Mouse (Mus musculus): Measurements from ENCODE around the gene D130043K22Rik.

DNA sequence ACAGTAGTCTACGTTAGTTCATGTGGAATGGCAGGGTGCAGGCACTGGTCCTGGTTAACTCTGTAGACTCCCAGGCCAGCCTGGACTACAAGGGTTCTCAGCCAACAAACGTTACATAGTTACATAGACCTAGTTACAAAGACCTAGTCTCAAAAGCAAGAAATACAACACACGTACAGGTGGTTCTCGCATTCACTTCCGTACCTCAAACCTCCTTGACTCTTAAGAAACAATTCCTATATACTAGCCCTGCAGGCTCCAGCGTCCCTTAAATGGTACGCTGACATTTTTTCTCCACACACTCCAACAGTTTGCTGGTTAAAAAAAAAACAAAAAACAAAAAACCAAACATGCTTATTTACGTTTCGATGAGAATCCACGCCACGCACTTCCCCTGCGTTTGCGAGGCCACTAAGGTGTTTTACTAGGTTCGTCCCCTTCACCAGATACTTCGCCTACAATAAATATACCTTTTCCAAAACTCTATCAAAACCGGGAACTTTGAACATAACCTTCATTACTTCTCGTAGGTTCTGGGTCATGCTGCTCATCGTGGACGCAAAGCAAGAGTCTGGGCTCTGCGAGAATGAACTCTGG is 14.1 kb upstream of the D130043K22Rik start:
- no peak for TF ChIP-seq POLR2A (IDR thresholded peaks at IDR 0.05; ENCODE audit: borderline replicate concordance, control insufficient read depth, low read depth, low read length)
- no peak for TF ChIP-seq CTCF (IDR thresholded peaks at IDR 0.05; ENCODE audit: control insufficient read depth, insufficient read depth, low read length)
